Mouse (Mus musculus) cerebellum, adult 11-12 months (tissue): ENCODE measurements around the gene Asic4.

Experiments
- DNase-seq: peaks from one replicate; pipeline ENCODE4 v3.0.0; 2022

Gene Asic4

DNA sequence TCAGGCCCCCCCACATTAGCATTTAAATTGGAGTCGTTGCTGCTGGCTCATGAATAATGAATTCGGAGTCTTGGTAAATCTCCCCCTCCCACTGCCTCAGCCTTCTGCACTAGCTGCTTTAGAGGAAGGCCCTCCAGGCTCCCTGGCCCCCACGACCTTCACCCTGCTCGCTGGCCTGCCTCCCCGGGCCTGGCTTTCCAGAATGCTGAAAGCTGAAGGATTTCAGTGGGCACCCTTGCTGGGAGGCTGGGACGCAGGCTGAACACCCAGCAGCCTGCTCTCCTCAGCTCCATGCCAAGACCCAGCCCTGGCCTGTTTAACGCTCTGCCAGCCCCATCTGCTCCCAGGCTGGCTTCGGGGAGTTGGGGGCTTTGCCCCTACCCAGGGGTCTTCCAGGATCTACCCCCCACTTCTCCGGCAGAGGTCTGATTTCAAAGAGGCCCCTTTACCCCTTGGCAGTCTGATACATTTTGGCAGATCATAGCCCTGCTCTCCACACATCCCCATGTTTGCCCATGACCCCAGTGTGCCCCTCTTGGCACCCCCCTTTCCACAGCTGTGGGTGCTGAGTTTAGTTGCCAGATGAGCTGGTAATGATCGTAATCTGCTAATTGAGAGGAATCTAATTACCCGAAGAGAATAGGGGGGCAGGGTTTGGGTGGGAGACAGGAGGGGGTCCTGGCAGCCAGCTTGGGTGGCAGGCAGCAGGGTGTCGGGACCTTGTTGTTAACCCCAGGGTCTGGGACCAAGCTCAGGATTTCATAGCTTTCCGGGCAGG lies 6.8 kb upstream of the Asic4 start:
- DNase-seq: peak; percentile 87

DNA sequence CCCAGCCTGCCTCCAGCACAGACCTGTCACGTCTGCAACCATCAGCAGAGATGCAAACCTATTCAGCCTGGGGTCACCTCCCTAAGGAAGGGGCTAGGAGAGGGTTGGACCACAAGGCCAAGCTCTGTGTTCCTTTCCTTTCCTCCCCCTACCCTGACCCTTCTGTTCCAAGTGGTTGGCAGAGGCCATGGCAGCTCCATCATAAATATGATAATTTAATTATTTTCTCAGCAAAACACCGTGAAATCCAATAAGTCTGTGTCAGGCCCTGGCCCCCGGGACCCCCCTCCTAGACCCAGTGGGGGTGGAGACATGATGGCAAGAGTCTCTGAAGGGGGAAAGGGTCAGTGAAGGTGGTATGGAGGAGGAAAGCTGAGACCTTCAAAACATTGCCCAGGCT lies 6.0 kb upstream of the Asic4 start:
- peak; percentile 72 for DNase-seq

DNA sequence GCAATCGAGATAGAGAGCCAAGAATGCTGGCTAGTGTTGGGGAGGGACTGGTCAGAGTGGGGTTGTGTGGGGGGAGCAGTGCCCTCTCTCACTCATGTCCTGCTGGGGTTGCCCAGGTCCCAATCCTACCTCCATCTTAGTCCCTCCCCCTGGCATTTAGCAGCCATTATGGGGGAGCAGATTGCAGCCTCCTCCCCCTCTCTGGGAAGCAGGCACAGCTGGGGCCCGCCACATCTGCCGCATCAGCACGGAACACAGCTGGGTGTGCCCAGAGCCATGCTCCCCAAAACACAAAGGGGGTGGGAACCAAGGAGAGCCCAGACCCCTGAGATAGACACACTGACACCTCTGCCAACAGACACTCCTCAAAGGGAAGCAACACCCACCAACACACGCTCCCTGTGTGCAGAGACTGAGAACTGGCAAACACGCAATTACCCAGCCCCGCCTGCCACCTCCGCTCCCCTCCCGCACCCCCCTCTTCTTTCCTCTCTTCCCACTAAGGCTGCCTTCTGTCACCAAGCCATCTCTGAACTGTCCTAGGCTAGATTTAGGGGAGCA lies 5.0 kb upstream of the Asic4 start:
- DNase-seq: peak; percentile 82

DNA sequence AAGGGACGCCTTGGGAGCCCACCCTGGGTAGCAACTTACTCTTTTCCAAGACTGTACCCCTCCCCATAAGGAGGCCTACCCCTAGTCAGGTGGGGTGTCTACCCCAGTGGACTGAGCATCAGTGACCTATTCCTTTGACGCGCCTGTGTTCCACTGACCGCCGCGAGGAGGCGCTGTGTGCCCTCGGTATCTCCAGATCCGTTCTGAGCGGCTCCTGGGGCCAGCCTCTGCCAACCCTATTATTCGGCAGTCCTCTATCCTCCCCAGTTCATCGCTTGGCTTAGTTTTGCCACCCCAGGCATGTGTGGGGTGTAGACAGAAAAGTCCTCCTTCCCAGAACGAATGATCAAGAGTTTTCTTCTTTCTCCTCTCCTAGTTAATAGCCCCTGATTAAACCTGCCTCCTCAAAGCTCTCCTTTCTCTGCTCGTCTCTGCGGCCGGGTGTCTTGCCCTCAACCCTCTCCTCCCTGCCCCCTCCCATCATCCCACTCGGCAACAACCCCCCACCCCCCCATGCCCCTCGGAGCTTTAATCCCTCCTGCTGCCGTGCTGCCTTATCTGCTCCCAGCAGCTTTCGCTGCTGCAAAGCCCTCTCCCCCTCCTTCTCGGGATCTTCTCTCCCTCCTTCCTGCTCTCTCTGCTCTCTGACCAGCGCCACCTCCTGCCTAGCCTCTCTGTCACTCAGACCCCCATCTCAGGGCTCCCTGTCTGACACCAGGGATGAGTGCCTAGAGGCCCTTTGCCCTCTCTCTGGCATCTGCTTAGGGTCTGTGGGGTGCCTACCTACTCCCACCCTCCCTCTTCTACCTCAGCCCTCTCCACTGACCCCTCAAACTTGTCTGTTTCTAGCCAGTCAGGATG lies 4.3 kb upstream of the Asic4 start:
- DNase-seq: peak; percentile 89

DNA sequence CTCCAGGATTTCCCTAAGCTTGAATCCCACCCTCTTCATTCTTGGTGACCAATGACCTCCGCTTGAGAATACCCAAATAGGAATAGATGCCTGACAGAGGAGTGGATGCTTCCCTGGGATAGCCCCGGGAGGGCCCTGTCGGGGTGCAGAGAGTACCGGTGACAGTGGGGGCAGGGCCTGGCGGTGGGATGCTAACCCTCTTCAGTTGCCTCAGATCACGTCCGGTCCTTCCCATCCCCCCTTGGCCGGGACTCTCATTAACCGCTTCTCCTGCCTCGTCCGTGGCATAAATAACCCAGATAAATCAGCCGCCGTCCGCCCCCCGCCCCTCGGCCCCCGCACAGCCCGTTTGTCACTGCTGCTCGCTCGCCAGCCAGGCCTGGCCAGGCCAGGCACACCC lies 3.6 kb upstream of the Asic4 start:
- peak; percentile 64 for DNase-seq

DNA sequence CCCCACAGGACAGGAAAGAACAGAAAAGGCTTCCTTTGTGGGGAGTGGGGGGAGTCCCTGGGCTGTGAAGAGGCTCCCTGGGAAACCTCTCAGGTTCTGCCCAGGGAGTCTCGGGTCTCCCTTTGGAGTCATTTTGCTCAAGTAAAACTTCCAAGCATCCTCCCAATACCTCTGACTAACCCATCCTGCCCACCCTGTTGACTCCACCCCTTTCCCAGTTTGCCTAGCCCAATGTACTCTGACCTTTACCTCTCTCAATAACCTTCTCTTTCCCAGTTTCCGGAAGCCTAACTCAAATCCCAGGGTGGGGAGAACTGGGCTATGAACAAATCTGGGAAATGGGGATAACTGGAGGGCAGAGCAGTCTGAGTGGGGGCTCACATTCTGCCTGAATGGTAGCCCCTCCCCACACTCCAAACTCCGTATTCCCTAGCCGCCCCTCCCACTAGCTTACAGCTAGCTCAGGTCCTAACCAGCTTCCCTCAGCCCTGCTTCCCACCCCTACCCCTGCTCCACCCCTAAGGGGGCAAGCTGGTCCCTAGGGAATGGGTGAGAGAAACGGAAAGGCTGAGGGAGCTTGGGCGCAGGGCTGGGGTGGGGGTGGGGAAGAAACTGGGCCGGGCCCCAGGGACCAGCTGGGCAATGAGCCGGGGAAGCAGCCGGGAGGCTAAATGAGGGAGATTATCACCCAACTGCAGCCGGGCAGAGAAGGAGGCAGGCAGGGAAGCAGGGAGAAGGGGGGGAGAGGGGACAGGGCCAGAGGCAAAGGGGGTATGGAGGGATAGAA lies 2.8 kb upstream of the Asic4 start:
- DNase-seq: peak; percentile 43

DNA sequence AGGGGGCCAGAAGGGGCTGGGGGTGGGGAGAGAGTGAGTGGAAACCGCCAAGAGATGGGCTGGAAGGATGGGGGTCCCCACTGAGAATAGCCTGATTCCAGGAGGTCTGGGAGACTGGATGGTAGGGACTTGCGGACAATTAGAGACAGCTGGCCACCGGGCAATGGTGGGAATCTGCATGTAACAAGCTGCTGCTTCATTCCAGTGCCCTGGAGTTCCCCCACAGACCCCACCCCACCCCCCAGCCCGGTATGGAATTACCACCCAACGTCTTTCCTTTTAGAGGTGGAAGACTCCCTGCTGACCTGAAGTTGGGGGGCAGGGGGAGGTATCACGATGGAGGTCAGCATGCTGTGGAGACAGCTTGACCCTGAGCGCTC lies 2.2 kb upstream of the Asic4 start:
- DNase-seq: peak; percentile 46

DNA sequence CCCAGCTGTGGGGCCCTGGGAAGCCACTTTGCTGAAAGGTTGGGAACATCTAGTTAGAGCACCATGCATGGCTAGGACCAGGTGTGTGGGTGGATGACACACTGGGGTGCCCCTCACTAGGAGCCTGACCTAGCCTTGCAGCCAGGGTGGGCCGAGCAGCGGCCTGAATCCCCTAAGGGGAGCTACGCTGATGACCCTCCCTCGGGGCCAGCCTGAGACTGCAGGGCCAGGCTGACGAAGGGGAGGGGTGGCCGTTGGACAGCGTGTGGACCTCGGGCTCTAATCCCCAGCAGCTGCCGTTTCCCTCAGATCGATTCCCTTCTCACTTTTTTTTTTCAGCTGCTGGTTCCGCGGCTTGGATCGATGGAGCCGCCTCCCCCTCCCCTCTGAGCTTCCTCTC lies 1.3 kb upstream of the Asic4 start:
- DNase-seq: peak; percentile 45

DNA sequence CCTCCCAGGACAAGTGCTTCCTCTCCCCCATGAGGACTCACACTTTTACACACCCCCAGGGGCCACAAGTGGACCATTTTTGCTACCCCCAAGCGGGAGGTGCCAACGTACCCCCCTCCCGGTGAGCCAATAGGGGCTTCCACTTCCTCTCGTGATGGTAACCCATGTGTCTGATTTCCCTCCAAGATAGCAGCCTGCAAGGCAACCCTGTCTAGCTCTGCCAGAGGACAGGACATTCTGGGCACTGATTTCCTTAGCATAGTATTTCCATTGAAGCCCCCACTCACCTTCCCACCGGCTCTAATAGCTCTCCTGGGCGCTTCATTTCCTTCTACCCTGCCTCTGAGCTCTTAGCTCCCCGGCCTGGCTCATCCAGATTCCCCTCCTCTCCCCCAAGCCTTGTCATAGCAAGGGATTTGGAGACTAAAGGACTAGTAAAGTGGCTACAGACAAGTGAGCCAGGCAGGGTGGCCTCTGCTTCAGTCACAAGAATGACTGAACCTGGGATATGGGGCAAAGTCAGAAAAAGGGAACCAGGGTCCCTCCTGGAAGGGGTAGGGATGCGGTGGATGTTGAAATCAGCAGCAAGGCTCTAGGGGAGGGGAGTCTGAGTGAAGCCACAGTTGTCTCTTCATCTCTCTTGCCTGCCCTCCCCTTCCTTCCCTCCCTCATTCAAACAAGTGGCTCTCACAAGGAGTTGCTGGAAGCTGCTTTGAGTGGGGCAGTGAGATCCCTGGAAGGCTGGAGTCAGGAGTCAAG lies 680 bp upstream of the Asic4 start:
- DNase-seq: no peak

DNA sequence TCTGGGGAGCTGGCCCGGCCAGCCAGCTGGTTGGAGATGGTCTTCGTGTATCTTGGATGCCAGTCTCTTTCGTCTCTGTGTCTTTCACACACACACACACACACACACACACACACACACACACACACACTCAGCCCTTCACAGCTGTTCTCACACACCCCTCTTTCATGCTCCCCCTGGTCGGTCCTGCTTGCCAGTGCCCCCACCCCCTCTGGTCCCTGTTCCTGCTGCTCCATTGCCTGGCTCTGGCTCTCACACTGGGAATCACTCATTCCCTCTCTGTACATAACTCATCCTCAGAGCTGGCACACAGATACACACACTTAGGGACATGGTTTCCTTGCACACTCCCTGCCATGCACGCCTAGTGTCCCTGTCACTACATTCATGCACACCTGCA lies 1.7 kb downstream of the Asic4 start:
- DNase-seq: no peak

DNA sequence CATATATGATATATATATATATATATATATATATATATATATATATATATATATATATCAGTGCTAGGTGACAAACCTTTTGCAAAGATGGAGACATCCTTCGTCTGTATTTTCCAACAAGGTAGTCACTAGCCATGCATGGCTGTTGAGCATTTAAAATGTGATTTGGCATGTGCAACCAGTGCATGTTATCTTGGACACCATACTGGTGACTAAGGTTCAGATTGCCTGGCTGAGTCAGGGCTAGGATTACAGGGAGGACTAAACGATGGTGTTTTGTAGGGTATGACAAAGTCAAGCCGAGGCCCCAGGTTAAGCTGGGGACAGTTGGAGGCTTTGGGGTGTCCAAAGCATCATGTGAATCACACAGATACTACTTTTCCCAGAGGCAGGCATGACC lies 5.2 kb downstream of the Asic4 start:
- DNase-seq: no peak

DNA sequence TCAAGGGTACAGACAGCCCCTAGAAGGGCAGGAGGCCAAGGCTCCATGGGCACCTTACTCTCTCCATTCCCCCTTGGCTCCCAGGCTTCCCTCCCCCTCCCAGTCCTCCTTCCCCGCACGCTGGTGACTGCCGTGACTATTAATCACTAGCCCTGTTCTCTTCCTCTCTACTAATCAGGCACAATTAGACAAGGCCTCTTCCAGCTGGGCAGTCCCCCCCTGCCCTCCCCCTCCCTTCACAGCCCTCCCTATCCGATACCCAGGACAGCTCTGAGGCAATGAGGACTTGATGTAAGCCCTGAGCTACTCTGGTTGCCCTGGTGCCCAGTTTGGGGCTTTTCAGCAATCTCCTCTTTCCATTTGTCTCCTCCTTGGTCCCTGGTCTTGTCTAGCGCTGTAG lies 5.7 kb downstream of the Asic4 start:
- DNase-seq: no peak

DNA sequence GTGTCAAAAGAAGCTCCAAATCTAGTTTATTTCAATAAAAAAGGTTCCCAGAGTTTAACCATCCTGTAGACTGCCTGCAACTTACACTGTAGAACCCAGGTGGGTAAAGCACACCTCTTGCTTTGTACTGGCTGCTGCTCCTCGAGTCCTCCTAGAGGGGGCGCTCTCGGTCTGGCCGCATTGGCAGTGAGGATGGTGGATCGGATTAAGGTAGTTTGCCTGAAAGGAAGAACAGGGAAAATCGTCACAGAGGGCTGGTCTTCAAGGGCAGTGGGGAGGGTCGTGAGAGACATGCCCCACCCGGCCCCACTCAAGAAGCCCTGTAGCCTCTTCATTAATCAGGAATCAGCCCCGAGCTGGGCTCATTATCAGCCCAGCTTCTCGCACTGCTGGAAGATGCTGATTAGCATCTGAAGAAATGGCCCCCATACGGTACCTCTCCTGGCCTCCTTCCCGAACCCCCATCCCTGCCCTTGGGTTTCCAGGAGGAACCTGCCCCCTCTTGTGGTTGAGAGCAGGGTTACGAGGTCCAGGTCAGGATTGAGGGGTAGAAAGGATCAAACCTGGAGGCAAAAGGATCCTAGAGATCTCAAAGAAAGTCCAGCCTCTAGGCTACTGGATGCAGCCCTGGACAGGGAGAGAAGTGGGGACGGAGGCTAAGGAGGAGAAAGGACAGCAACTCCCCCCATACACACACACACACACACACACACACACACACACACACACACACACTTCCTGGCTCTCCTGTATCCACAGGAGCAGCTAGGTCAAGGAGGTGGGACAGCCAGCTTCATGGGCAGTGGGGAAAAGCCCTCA lies 6.7 kb downstream of the Asic4 start:
- peak; percentile 40 for DNase-seq

DNA sequence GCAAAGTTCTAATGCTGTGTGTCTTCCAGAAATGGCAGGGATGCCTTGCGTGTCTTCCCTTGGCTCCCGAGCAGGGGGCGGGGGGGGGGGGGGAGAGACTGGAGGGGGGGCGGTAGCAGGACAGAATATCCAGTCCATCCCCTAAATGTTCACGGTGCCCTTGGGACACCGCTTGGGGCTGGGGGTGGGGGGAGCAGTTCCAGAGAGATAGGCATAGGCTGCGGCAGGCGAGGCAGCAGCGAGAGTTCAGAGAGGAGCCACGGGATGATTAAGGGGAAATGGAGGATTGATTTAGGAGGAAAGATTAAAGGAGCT lies 7.4 kb downstream of the Asic4 start:
- no peak for DNase-seq

DNA sequence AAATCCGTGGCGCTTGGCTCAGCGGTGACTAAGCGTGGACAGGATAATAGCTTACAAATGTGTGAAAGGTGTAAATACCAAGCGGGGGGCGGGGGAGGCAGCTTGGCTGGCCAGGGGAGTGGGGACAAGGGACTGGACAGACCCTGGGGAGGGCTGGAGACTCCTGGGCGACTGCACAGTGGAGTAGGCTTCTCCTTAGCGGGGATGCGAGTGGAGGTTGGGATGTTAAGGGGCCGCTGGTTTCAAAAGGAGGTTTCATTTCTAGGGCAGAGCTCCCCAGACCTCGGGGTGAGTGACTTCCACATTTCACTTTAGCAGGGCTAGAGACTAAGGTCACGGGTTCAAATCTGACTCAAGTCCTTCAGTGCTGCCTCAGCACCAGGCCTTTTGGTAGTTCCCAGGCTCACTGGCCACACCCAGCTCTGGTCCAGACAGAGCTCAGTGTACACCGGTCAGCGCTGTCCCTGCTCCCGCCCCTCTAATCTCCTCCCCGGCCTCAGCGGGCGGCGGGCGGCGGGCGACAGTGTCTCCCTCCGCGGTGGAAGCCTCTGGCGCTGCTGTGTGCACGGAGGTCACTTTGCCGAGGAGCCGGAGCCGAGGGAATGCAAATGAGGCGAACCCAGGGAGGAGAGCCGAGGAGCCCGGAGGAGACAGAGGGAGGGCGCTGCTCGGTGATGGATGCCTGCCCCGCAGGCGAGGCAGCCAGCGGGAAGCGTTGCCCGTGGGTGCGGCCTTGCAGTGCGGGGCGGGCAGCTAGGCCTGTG lies 8.0 kb downstream of the Asic4 start:
- DNase-seq: peak; percentile 46

DNA sequence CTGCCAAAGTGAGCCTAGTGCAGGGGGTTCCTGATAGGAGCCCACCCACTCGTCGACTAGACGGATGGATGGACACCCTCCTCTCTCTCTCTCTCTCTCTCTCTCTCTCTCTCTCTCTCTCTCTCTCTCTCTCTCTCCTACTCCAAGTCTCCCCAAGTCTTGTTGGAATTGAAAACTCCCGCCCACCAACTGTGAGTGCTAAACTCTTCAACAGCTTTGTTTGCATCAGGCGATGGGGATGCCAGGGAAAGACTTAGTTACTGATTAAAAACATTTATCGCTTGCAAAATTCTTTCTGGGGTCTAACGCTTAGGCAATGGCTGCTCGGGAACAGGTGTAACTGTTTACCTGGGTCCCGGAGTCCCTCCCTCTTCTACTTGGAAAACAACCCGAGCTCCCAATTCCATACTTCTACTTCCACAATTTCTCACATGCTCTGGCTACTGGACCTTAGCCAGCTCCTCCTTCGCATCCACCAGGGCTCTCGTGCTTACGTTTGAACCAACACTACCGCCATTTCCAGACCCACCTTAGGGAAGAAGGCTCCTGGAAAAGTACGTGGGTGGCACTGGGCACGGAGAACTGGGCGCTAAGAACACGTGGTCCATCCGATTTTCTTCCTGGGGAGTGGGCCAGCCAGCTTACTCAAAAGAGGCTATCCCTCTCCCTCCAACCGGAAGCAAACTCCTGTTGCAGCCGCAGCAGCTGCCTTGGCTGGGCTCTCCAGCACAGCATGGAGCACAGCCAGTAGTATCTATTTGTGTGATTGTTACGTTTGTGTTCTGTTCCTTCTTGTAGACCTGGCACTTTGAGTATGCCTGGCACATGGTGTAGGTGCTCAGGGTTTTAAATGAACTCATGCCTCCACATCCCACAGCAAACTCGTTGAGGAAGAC lies 8.8 kb downstream of the Asic4 start:
- DNase-seq: no peak

DNA sequence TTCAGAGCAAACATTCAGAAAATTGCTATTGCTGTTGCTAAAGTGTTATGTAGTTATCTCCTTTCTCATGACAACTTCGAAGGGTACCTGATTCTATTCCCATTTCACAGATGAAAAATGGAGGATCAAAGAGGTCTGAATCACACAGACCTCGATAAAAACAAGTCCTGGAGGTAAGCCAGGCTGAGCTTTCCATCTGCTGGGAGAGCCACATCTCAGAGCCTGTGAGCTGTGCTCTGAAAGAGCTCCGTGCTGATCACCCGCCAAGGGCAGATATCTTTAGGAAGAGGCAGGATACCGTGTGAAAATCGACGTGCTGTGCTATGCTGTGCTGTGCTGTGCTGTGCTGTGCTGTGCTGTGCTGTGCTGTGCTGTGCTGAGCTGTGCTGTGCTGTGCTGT lies 10.1 kb downstream of the Asic4 start:
- DNase-seq: no peak

DNA sequence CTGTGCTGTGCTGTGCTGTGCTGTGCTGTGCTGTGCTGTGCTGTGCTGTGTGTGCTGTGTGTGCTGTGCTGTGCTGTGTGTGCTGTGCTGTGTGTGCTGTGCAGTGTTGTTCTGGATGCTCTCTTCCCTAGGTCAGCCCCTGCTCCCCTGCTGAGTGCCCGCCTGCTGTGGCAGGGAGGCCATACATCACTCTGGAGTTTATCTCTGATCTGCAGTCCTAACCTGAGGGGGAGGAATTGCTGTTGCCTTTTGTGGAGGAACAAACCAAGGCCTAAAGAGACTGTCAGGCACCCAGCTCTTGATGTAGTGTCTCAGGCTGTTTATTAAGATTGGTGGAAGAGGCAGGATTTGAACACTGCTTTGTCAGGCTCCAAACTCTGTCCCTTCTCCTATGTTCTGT lies 12.4 kb downstream of the Asic4 start:
- DNase-seq: no peak

DNA sequence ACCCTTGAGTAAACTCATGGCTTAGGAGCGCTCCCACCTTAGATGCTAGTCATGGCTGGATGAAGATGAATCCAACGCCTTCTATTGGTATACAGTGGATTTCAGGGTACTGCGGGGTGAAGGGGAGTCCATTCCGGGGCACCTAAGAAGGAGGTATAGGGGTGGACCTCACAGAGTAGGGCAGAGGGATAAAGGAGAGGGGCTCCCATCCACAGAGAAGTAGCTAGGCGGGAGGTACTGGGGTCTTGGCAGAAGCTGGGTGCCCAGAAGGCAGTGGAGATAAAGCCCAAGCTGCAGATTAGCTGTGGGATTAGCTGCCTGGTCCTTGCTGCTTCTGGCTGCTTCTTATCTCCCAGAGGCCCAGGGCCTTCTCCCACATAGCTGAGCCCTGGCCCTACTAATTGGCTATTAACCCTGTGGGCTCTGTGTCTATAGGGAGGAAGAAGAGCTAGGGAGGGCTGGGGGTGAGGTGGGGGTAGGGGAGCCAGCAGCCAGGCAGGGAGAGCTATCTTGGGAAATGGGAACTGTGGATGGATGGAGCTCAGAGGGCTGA lies 13.5 kb downstream of the Asic4 start:
- DNase-seq: no peak
